Mouse (Mus musculus) neural tube, embryonic 14.5 days (tissue): Measurements from ENCODE around the gene Pxn. TPM values are rescaled to one million over a fixed set of nuclear protein-coding genes. Genes with fewer than 3 reads are reported as not detected.

Experiments used
- ATAC-seq: fragments of 200-750 bp; cut with Nextera tagmentation; 2 replicates; pipeline ENCODE4 v1.8.0; 2017; ENCODE audit warnings: low read depth, mild to moderate bottlenecking, moderate TSS enrichment, moderate library complexity
- H3K27ac ChIP-seq: fragments of 300-500 bp; sonication (generic); 2 replicates; pipeline ENCODE4 v1.5.1; 2014; ENCODE audit warnings: low read depth, mild to moderate bottlenecking, control low read depth, low read length, moderate library complexity, mixed read lengths
- H3K27me3 ChIP-seq: fragments of 300-500 bp; sonication (generic); 2 replicates; pipeline ENCODE4 v1.6.1; 2014; ENCODE audit warnings: low read length; ENCODE audit not compliant: control insufficient read depth, insufficient read depth
- H3K36me3 ChIP-seq: fragments of 300-500 bp; sonication (generic); 2 replicates; pipeline ENCODE4 v1.6.1; 2014; ENCODE audit warnings: low read length, mixed read lengths; ENCODE audit not compliant: control insufficient read depth, insufficient read depth
- H3K4me1 ChIP-seq: fragments of 300-500 bp; sonication (generic); 2 replicates; pipeline ENCODE4 v1.6.1; 2014; ENCODE audit warnings: low read length; ENCODE audit not compliant: control insufficient read depth, insufficient read depth
- H3K4me2 ChIP-seq: fragments of 300-500 bp; sonication (generic); 2 replicates; pipeline ENCODE4 v1.6.1; 2014; ENCODE audit warnings: mild to moderate bottlenecking, low read depth, low read length, control low read depth
- H3K4me3 ChIP-seq: fragments of 300-500 bp; sonication (generic); 2 replicates; pipeline ENCODE4 v1.5.1; 2014; ENCODE audit warnings: low read depth, low read length, control low read depth, mixed read lengths
- H3K9ac ChIP-seq: fragments of 300-500 bp; sonication (generic); replicated peaks from 2 replicates; pipeline ENCODE4 v1.6.1; 2014; ENCODE audit warnings: low read depth, mild to moderate bottlenecking, control low read depth, low read length, mixed read lengths
- H3K9me3 ChIP-seq: fragments of 300-500 bp; sonication (generic); 2 replicates; pipeline ENCODE4 v1.6.1; 2016; ENCODE audit warnings: low read length; ENCODE audit not compliant: control insufficient read depth
- WGBS: fragments of 180-500 bp; shearing (Covaris S2); extraction: QIAGEN DNeasy Blood & Tissue Kit; methylation state at CpG from one replicate; pipeline ENCODE4 v1.1.7; 2014; 5-methylcytosine and 5-hydroxymethylcytosine counted together
- polyA plus RNA-seq: library from polyadenylated mRNA; unstranded; fragments of >200 nt; fragmentation: Nextera tagmentation; extraction: Ambion mirVana; gene quantifications from 2 replicates; pipeline ENCODE4 v1.2.1, GENCODE M21; 2014

Gene Pxn
- 8.5 and 11.1 TPM in 2 replicates for polyA plus RNA-seq

- H3K4me3 ChIP-seq, result peak within 1 kb of the TSS; percentile 75
- under 1% methylated on average over 37 of the region's 74 CpGs for WGBS
- no peaks in the 10 kb centered on the region for H3K36me3 ChIP-seq
- no peaks in the 10 kb centered on the region for H3K9me3 ChIP-seq
- peaks cover 27% of the 10 kb centered on the region for H3K4me1 ChIP-seq
- H3K4me2 ChIP-seq, result peak within 1 kb of the TSS; percentile 82
- H3K27ac ChIP-seq, result no peak within 1 kb of the TSS
- ATAC-seq, result peak; percentile 81
- H3K9ac ChIP-seq, result peak within 1 kb of the TSS; percentile 76
- no peaks in the 10 kb centered on the region for H3K27me3 ChIP-seq
Measured at GRCm38 (mm10) chr5:115506454-115507201, at the start of gene Pxn. Gene Pxn, plus strand, starts transcription at chr5:115506676.

DNA sequence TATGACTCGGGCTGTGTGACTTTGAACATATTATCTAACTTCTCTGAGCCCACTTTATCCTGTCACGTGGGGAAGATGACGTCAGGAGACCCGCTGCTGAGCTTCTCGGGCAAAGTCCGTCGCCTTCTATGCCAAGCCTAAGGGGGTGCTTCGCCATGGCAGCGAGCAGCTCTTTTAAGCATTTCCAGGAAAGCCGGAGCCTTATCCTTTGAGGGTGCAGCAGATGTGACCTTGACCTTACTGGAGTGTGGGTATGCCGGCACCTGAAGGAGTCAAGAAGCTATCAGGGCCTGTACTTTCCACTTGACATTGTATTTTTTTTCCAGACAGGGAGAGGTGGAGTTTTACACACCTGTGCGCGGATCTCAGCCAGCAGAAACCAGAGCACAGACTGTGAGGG, 47.6 kb upstream of the Pxn start:
- no peaks in the 10 kb centered on the region for H3K27me3 ChIP-seq
- WGBS, result 73% methylated on average over 13 of the region's 13 CpGs

GRCm38 (mm10) chr5:115464408-115465115, 41.9 kb upstream of the Pxn start:
- Histone ChIP-seq H3K9me3 (no peaks in the 10 kb centered on the region), H3K27ac (no peak overlapping the region)

More for the DNA sequence above, 47.6 kb upstream of the Pxn start:
- Histone ChIP-seq H3K4me1 (no peaks in the 10 kb centered on the region), H3K4me3 (no peak overlapping the region), H3K36me3 (peaks cover 9% of the 10 kb centered on the region), H3K27ac (no peak overlapping the region), H3K9ac (no peak overlapping the region), H3K9me3 (no peaks in the 10 kb centered on the region), H3K4me2 (no peak overlapping the region)
- ATAC-seq, result no peak

DNA sequence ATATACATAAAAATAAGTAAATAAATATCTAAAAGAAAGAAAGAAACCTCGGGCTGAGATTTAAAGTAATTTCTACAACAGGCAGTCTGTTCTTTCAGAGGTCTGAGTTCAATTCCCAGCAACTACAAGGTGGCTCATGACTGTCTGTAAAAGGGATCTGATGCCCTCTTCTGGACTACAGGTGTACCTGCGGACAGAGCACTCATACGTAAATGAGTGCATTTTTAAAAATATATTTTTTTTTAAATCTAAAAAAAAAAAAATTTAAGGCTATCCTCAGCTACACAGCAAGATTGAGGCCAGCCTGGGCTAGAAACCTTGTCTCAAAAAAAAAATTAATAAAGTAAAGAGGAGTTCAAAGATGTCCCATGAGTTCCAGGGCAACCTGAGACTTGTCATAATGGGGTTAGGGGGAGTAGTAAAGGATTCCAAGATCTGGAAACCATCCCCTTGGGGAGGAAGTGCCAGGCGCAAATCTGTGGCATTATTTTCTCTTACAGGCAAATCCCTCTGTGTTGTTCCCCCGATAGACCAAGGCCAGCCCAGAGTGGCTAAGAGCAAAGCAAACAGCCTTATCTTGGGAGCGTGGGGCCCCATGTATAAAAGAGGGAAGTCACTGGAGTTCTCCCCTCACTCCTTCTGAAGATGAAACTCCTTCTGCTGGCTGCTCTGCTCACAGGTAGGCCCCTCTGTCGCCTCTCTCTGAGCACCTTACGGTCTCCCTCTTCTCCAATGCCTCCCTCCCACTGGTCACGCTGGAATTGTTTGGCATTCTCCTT, 40.6 kb upstream of the Pxn start, which contains the start of gene Pla2g1b:
Gene Pla2g1b (plus strand): TSS at position 621 of the 779 bp plus-strand sequence.
- H3K4me3 ChIP-seq, result no peak within 1 kb of the TSS
- H3K4me1 ChIP-seq, result peaks cover 3% of the 10 kb centered on the region; the same call in 1 of the 2 replicates
- H3K9me3 ChIP-seq, result no peaks in the 10 kb centered on the region
- no peak within 1 kb of the TSS for H3K9ac ChIP-seq
- 53% methylated on average over 9 of the region's 9 CpGs for WGBS
- H3K27ac ChIP-seq, result no peak within 1 kb of the TSS
- H3K27me3 ChIP-seq, result no peaks in the 10 kb centered on the region
- ATAC-seq, result no peak
- no peaks in the 10 kb centered on the region for H3K36me3 ChIP-seq
- H3K4me2 ChIP-seq, result no peak within 1 kb of the TSS

More at GRCm38 (mm10) chr5:115464408-115465115, 41.9 kb upstream of the Pxn start:
- H3K9ac ChIP-seq, result no peak overlapping the region
- ATAC-seq, result no peak
- no peaks in the 10 kb centered on the region for H3K4me1 ChIP-seq
- no peak overlapping the region for H3K4me2 ChIP-seq
- H3K4me3 ChIP-seq, result no peak overlapping the region
- H3K36me3 ChIP-seq, result no peaks in the 10 kb centered on the region
- 82% methylated on average over 18 of the region's 18 CpGs for WGBS
- no peaks in the 10 kb centered on the region for H3K27me3 ChIP-seq

GRCm38 (mm10) chr5:115469791-115470190, 36.7 kb upstream of the Pxn start:
- Histone ChIP-seq H3K36me3 (no peaks in the 10 kb centered on the region), H3K27ac (no peak overlapping the region), H3K4me2 (no peak overlapping the region), H3K9me3 (no peaks in the 10 kb centered on the region), H3K27me3 (no peaks in the 10 kb centered on the region), H3K9ac (no peak overlapping the region), H3K4me1 (peaks cover 4% of the 10 kb centered on the region; the same call in 1 of the 2 replicates), H3K4me3 (no peak overlapping the region)
- 68% methylated on average over 6 of the region's 6 CpGs for WGBS
- no peak for ATAC-seq

- Histone ChIP-seq H3K27me3 (no peaks in the 10 kb centered on the region), H3K36me3 (no peaks in the 10 kb centered on the region), H3K4me1 (peaks cover 4% of the 10 kb centered on the region; the same call in 1 of the 2 replicates), H3K27ac (no peak overlapping the region), H3K9ac (no peak overlapping the region), H3K4me3 (no peak overlapping the region), H3K4me2 (peak overlapping the region; percentile 19; the same call in 1 of the 2 replicates), H3K9me3 (no peaks in the 10 kb centered on the region)
- 25% methylated on average over 20 of the region's 20 CpGs for WGBS
- ATAC-seq, result no peak
Measured at GRCm38 (mm10) chr5:115470766-115471531, 35.5 kb upstream of the Pxn start.

- Histone ChIP-seq H3K4me3 (no peak overlapping the region), H3K9ac (no peak overlapping the region), H3K27me3 (no peaks in the 10 kb centered on the region), H3K27ac (no peak overlapping the region), H3K4me1 (peaks cover 4% of the 10 kb centered on the region; the same call in 1 of the 2 replicates), H3K36me3 (no peaks in the 10 kb centered on the region), H3K9me3 (no peaks in the 10 kb centered on the region), H3K4me2 (no peak overlapping the region)
- WGBS, result 76% methylated on average over 10 of the region's 10 CpGs
- ATAC-seq, result no peak
Measured at GRCm38 (mm10) chr5:115473191-115473590, 33.3 kb upstream of the Pxn start.

DNA sequence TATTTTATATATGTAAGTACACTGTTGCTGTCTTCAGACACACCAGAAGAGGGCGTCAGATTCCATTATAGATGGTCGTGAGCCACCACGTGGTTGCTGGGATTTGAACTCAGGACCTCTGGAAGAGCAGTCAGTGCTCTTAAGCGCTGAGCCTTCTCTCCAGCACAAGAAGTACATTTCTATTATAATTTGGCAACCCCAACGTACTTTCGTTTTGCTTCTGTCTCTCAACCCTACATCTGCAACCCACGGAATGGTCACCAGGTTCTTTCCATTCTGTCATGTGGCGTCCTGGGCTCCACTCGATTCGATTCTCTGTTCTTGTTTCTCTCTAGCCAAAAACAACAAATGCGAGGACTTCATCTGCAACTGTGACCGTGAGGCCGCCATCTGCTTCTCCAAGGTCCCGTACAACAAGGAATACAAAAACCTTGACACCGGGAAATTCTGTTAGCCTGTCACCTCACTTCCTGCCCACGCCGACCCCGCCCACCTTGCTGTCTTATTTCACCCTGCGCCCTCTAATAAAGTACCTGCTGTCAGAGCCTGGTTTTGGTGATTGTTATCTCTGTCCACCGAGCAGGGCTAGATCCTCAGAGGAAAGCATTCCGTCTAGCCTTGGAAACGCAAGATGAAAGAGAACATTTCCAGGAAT, 32.2 kb upstream of the Pxn start:
- WGBS, result 79% methylated on average over 22 of the region's 22 CpGs

More for the DNA sequence above, 32.2 kb upstream of the Pxn start:
- no peaks in the 10 kb centered on the region for H3K36me3 ChIP-seq
- no peaks in the 10 kb centered on the region for H3K27me3 ChIP-seq
- H3K4me2 ChIP-seq, result no peak overlapping the region
- H3K4me3 ChIP-seq, result no peak overlapping the region
- H3K9me3 ChIP-seq, result no peaks in the 10 kb centered on the region
- no peak for ATAC-seq
- H3K4me1 ChIP-seq, result peaks cover 4% of the 10 kb centered on the region; the same call in 1 of the 2 replicates
- H3K27ac ChIP-seq, result no peak overlapping the region
- H3K9ac ChIP-seq, result no peak overlapping the region
